Mouse (Mus musculus): ENCODE data around the gene Oat.

DNA sequence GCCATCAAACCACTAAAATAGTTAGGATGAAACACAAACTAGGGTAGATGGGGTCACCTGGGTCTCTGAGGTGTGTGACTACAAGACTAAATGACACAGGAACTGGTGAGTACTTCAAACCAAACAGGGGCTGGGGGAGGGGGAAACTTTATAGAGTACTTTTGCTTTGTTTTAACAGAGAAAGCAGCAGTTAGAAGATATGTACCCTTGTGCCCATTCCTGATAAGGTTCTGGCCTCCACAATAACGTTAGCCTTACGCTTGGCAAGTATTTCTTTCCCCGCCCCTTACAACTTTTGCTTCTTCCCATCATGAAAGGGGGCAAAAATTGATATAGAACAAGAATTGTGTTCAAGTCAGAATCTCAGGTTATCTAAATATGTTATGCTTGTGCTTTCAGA, 19.6 kb upstream of the Oat start:
- TF ChIP-seq CTCF (IDR thresholded peaks at IDR 0.05; ENCODE audit: control insufficient read depth, insufficient read depth, insufficient replicate concordance, low read depth, low read length) (no peak), POLR2A (IDR thresholded peaks at IDR 0.05; ENCODE audit: control insufficient read depth, low read depth, low read length) (no peak)
